Mouse (Mus musculus) effector memory CD4-positive, alpha-beta T cell, adult 7 months (primary cell): ENCODE measurements around the gene Kitl. TPM values are rescaled to one million over a fixed set of nuclear protein-coding genes. Genes with fewer than 3 reads are reported as not detected.

Source experiments
- polyA plus RNA-seq: library from polyadenylated mRNA; unstranded; fragments of 100-300 nt; shearing (Covaris generic); gene quantifications from one replicate; pipeline ENCODE4 v1.2.1, GENCODE M21; 2017

Kitl gene
- polyA plus RNA-seq, result 0.63 TPM

DNA sequence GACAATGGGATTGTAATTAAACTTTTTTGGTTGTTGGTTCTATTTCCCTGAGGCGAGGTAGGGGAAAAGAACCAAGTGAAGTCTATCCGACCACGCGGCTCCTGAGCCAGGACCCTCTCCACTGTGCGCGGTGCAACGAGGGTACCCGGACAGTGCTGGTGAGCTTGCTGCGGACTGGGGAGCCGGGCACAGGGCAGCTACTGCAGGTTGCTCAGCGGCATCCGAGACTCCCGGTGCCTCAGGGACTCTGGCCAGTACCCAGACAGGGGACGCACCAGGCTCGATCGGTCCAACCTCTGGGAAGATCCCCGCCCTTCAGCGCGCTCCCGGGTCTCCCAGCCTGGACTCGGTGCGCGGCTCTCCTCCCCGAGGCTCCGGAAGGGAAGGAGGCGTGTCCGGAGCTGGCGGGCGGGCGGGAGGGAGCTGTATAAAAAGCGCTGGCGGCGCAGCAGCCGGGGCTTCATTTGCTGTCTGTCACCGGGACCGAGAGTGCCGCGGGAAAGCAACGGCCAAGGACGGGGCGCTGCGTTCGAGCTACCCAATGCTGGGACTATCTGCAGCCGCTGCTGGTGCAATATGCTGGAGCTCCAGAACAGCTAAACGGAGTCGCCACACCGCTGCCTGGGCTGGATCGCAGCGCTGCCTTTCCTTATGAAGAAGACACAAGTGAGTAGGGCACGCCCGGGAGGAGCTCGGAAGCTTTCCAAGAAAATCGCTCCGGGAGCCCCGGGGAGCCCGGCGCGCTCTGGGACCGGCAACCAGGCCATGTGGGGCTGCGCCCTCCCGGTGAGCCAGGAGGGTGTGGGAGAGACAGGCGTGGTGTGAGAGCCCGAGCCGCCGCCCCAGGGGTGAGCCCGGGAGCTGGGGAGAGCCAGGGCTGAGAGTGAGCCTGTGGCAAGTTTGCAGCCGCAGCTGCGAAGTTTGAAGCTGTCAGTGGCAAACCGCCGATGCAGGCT, at the start of gene Kitl:
Gene Kitl, plus strand, starts transcription at position 261 of the 956 bp plus-strand sequence.

